Mouse (Mus musculus) E14TG2a.4 (cell line): ENCODE measurements around the gene Dync1h1.

Experiments
- CTCF ChIP-seq: conservative IDR thresholded peaks from 2 replicates; pipeline ENCODE4 v1.5.1; 2014; ENCODE audit warnings: low read length
- NANOG ChIP-seq: IDR thresholded peaks from 2 replicates; pipeline ENCODE4 v1.6.1; 2014; ENCODE audit warnings: borderline replicate concordance, low read length, mixed read lengths
- POU5F1 ChIP-seq: IDR thresholded peaks from 2 replicates; pipeline ENCODE4 v1.6.1; 2014; ENCODE audit warnings: low read length, borderline replicate concordance

- TF ChIP-seq CTCF, result no peak
- TF ChIP-seq NANOG, result no peak
- TF ChIP-seq POU5F1, result no peak
Observed at GRCm38 (mm10) chr12:110606676-110607075, 5.4 kb downstream of the Dync1h1 start.
